Mouse (Mus musculus) lung, postnatal 0 days (tissue): ENCODE measurements around the gene Kcne3. TPM values are rescaled to one million over a fixed set of nuclear protein-coding genes. Genes with fewer than 3 reads are reported as not detected.

Source experiments
- ATAC-seq: fragments of 200-750 bp; cut with Nextera tagmentation; 2 replicates; pipeline ENCODE4 v1.8.0; 2017; ENCODE audit warnings: moderate library complexity
- DNase-seq: peaks from one replicate; pipeline ENCODE4 v3.0.0-alpha.2; 2016; ENCODE audit warnings: low spot score
- H3K27ac ChIP-seq: fragments of 300-500 bp; sonication (generic); 2 replicates; pipeline ENCODE4 v1.5.1; 2014; ENCODE audit warnings: antibody characterized with exemption, mild to moderate bottlenecking, low read length, mixed read lengths
- H3K27me3 ChIP-seq: fragments of 300-500 bp; sonication (generic); replicated peaks from 2 replicates; pipeline ENCODE4 v1.6.1; 2014; ENCODE audit warnings: low read length, mixed read lengths; ENCODE audit not compliant: insufficient read depth
- H3K36me3 ChIP-seq: fragments of 300-500 bp; sonication (generic); 2 replicates; pipeline ENCODE4 v1.6.1; 2014; ENCODE audit warnings: low read length, mixed read lengths; ENCODE audit not compliant: insufficient read depth
- H3K4me1 ChIP-seq: fragments of 300-500 bp; sonication (generic); 2 replicates; pipeline ENCODE4 v1.6.1; 2014; ENCODE audit warnings: antibody characterized with exemption, low read depth, low read length, mixed read lengths; ENCODE audit not compliant: insufficient read depth
- H3K4me2 ChIP-seq: fragments of 300-500 bp; sonication (generic); replicated peaks from 2 replicates; pipeline ENCODE4 v1.6.1; 2014; ENCODE audit warnings: low read depth, mild to moderate bottlenecking, low read length, moderate library complexity, mixed read lengths
- H3K4me3 ChIP-seq: fragments of 300-500 bp; sonication (generic); 2 replicates; pipeline ENCODE4 v1.5.1; 2014; ENCODE audit warnings: low read depth, low read length
- H3K9ac ChIP-seq: fragments of 300-500 bp; sonication (generic); replicated peaks from 2 replicates; pipeline ENCODE4 v1.6.1; 2014; ENCODE audit warnings: low read depth, mild to moderate bottlenecking
- H3K9me3 ChIP-seq: fragments of 300-500 bp; sonication (generic); 2 replicates; pipeline ENCODE4 v1.6.1; 2016; ENCODE audit warnings: low read length, mixed read lengths
- CTCF ChIP-seq: IDR thresholded peaks from 2 replicates; pipeline ENCODE4 v1.5.1; 2016; ENCODE audit warnings: antibody characterized with exemption, mild to moderate bottlenecking
- EP300 ChIP-seq: IDR thresholded peaks from 2 replicates; pipeline ENCODE4 v1.6.1; 2016; ENCODE audit warnings: antibody characterized with exemption, mild to moderate bottlenecking, control low read depth
- WGBS: fragments of 180-500 bp; shearing (Covaris S2); extraction: QIAGEN DNeasy Blood & Tissue Kit; methylation state at CpG from one replicate; pipeline ENCODE4 v1.1.7; 2014; 5-methylcytosine and 5-hydroxymethylcytosine counted together
- polyA plus RNA-seq: library from polyadenylated mRNA; unstranded; fragments of >200 nt; fragmentation: Nextera tagmentation; extraction: Ambion mirVana; gene quantifications from 2 replicates; pipeline ENCODE4 v1.2.1, GENCODE M21; 2015

Gene Kcne3
- polyA plus RNA-seq, 1 experiment from 2014 or later = 4.9 TPM

- Histone ChIP-seq H3K4me3 (no peak overlapping the region), H3K36me3 (no peaks in the 10 kb centered on the region), H3K9me3 (no peaks in the 10 kb centered on the region), H3K4me2 (no peak overlapping the region), H3K9ac (no peak overlapping the region), H3K27ac (no peak overlapping the region; the same call in 1 of the 2 replicates), H3K27me3 (no peaks in the 10 kb centered on the region), H3K4me1 (no peaks in the 10 kb centered on the region)
- ATAC-seq (peak; percentile 19; the same call in 1 of the 2 replicates), DNase-seq (peak; percentile 46)
- TF ChIP-seq CTCF (no peak), EP300 (no peak)
These were observed 31.6 kb downstream of the Kcne3 start for GRCm38 (mm10) chr7:100207886-100208285.

- WGBS = 50% methylated on average over 4 of the region's 4 CpGs
- DNase-seq (no peak), ATAC-seq (no peak)
- H3K4me1 ChIP-seq = no peaks in the 10 kb centered on the region
- no peaks in the 10 kb centered on the region for H3K27me3 ChIP-seq
- no peaks in the 10 kb centered on the region for H3K36me3 ChIP-seq
- no peak for TF ChIP-seq CTCF
- TF ChIP-seq EP300 = no peak
- no peak overlapping the region for H3K4me2 ChIP-seq
- H3K9me3 ChIP-seq = no peaks in the 10 kb centered on the region
- H3K27ac ChIP-seq = no peak overlapping the region
- no peak overlapping the region for H3K9ac ChIP-seq
- no peak overlapping the region for H3K4me3 ChIP-seq
These were observed 38.0 kb downstream of the Kcne3 start for GRCm38 (mm10) chr7:100214310-100214709.

GRCm38 (mm10) chr7:100215116-100215732, 38.9 kb downstream of the Kcne3 start:
- TF ChIP-seq CTCF (no peak), EP300 (peak; percentile 62; the same call in 1 of the 2 replicates)
- WGBS = 40% methylated on average over 6 of the region's 6 CpGs
- Histone ChIP-seq H3K27ac (no peak overlapping the region), H3K4me3 (no peak overlapping the region), H3K4me2 (no peak overlapping the region), H3K9ac (no peak overlapping the region), H3K9me3 (no peaks in the 10 kb centered on the region), H3K36me3 (no peaks in the 10 kb centered on the region), H3K4me1 (no peaks in the 10 kb centered on the region), H3K27me3 (no peaks in the 10 kb centered on the region)
- no peak for ATAC-seq
- no peak for DNase-seq

- TF ChIP-seq CTCF = no peak
- peak; percentile 70 for TF ChIP-seq EP300
- no peaks in the 10 kb centered on the region for H3K9me3 ChIP-seq
- no peak overlapping the region for H3K4me3 ChIP-seq
- no peak overlapping the region for H3K27ac ChIP-seq
- H3K9ac ChIP-seq = no peak overlapping the region
- no peaks in the 10 kb centered on the region for H3K27me3 ChIP-seq
- ATAC-seq = no peak; the same call in 1 of the 2 replicates
- DNase-seq = peak; percentile 31
- H3K4me1 ChIP-seq = no peaks in the 10 kb centered on the region
- no peak overlapping the region for H3K4me2 ChIP-seq
- no peaks in the 10 kb centered on the region for H3K36me3 ChIP-seq
- WGBS = 49% methylated on average over 10 of the region's 10 CpGs
These were observed 39.7 kb downstream of the Kcne3 start for GRCm38 (mm10) chr7:100215976-100216375.

- Histone ChIP-seq H3K4me2 (no peak overlapping the region), H3K4me1 (no peaks in the 10 kb centered on the region), H3K27ac (no peak overlapping the region), H3K9me3 (no peaks in the 10 kb centered on the region), H3K9ac (no peak overlapping the region), H3K36me3 (no peaks in the 10 kb centered on the region), H3K4me3 (no peak overlapping the region), H3K27me3 (no peaks in the 10 kb centered on the region)
- no peak for DNase-seq
- ATAC-seq = no peak
- no peak for TF ChIP-seq CTCF
- no peak for TF ChIP-seq EP300
- 64% methylated on average over 9 of the region's 9 CpGs for WGBS
These were observed 40.6 kb downstream of the Kcne3 start for GRCm38 (mm10) chr7:100216601-100217565.

GRCm38 (mm10) chr7:100227158-100227875, 51.0 kb downstream of the Kcne3 start, which contains the start of gene Pgm2l1:
Gene Pgm2l1 (plus strand): TSS chr7:100227394.
- Histone ChIP-seq H3K27me3 (no peaks in the 10 kb centered on the region), H3K4me1 (no peaks in the 10 kb centered on the region), H3K27ac (peak within 1 kb of the TSS; percentile 77), H3K9ac (peak within 1 kb of the TSS; percentile 58), H3K9me3 (no peaks in the 10 kb centered on the region), H3K4me3 (peak within 1 kb of the TSS; percentile 62), H3K36me3 (no peaks in the 10 kb centered on the region), H3K4me2 (peak within 1 kb of the TSS; percentile 98)
- DNase-seq (peak; percentile 97), ATAC-seq (peak; percentile 99)
- under 1% methylated on average over 58 of the region's 72 CpGs for WGBS
- TF ChIP-seq CTCF (peak; percentile 30), EP300 (no peak)
